Mouse (Mus musculus): ENCODE data around the gene Smurf1. TPM values are rescaled to one million over a fixed set of nuclear protein-coding genes. Genes with fewer than 3 reads are reported as not detected.

Smurf1 gene
- polyA plus RNA-seq, 1 experiment: 23.2 TPM

- DNase-seq (ENCODE audit: low spot score): no peak
Measured at GRCm38 (mm10) chr5:144914433-144914906, 51.2 kb downstream of the Smurf1 start.

- no peak for DNase-seq (ENCODE audit: low spot score)
Measured at GRCm38 (mm10) chr5:144913923-144914322, 51.7 kb downstream of the Smurf1 start.

DNA sequence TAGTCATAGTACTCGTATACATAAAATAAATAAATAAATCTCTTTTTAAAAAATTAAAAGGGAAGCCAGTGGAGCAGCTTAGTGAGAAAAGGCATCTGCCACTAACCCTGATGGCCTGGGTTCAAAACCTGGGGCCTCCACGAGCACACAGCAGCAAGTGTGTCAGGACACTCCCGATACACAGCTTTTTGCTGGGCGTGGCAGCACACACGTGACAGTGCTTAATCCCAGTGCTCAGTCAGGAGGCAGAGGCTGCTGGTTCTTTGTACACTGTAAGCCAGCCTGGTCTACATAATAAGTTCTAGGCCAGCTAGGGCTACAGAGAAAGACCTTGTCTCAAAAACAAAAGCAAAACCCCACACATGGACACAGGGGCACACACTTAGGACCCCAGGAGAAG is 52.3 kb downstream of the Smurf1 start:
- no peak for DNase-seq (ENCODE audit: low spot score)

- DNase-seq (ENCODE audit: low spot score): no peak
Measured at GRCm38 (mm10) chr5:144912519-144913310, 52.9 kb downstream of the Smurf1 start.

DNA sequence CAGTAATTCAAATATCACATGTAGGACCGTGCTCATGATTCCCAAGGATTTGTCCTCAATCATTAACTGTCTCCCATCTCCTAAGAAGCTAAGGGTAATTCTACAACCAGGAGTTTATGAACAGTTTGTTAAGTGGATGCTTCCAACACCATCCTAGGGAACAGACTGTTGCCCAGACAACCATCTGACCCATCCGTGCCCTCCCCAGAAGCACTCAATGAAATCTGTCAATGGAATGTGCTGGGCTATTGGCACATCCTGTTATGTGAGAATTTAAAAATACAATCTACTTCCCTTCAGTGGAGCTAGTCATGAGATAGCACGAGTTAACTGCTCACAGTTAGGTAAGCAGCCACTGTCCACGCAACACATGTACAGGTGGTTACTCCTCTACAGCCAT is 56.1 kb downstream of the Smurf1 start:
- DNase-seq (ENCODE audit: low spot score): no peak

DNA sequence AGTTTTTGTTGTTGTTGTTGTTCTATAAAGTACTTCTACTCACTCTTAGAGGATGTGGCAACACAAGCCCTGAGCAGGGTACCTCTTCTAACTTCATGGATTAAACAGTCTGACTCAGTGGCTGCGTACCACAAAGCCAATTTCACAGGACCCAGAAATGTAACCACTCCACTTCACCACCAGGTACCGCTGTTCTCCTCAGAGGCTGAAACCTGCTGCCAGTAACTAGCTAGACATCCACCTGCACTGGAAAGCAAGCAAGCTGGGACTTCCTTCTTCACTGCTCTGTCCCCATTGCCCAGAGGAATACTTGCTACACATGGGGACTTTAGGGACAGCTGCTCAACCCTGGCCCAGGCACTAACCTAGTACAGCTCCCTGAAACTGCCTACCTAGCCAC is 58.1 kb downstream of the Smurf1 start:
- DNase-seq (ENCODE audit: low spot score): no peak

DNA sequence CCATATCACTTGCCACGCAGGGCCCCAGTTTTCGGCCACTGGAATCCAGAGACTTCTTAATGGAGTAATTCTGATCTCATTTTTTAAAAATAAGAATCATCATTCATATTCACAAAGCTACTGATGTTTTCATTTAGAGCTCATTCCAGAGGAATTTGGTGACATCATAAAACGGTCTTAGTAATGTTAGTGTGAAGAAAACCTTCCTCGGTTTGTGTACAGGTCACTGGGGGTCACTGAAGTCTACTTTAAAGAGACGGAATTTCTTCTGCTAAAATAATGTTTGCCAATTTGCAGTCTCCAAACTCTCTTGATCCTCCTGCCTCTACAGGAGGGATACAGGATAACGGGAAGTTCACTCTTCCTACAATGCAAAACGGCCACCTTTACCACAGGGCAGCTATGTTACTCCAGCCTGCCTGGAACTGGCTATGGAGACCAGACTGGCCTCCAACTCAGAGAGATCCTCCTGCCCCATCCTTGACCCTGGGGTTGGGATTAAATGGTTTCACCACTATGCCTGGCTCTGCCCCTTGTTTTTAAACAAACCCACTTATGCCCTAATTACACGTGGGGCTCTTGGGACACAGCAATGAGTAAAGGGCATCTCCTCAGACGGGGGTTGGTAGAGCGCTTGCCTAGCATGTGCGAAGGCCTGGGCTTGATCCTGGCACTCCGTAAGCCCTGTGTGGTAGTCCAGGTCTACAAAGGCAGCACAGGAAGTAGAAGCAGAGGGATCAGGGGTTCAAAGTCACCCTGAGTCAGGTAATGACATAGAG is 61.1 kb downstream of the Smurf1 start:
- DNase-seq (ENCODE audit: low spot score): no peak

GRCm38 (mm10) chr5:144901791-144902190 is 63.9 kb downstream of the Smurf1 start:
- DNase-seq (ENCODE audit: low spot score): no peak

- no peak for DNase-seq (ENCODE audit: low spot score)
Measured at GRCm38 (mm10) chr5:144901035-144901434, 64.6 kb downstream of the Smurf1 start.

- DNase-seq (ENCODE audit: low spot score): no peak
Measured at GRCm38 (mm10) chr5:144898448-144899052, 67.1 kb downstream of the Smurf1 start.

DNA sequence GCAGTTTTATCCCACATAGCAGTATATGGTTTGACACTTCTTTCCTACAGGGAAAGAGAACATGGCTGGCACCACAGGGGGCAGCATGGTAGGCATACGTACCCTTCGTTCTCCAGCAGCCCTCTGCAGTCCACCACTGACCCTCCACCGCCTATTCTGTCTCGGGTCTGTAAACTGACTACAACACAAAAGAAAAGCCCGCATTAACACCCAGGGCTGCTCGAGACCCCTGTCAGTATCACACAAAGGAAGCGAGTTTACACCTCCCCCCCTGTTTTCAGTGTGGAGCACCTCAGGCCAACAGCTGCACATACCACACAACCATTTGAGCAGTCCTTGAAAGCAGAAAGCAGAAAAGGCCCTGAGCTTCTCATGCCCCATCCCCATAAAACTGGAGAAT is 67.8 kb downstream of the Smurf1 start:
- no peak for DNase-seq (ENCODE audit: low spot score)

- no peak for DNase-seq (ENCODE audit: low spot score)
Measured at GRCm38 (mm10) chr5:144891276-144891675, 74.4 kb downstream of the Smurf1 start.

- DNase-seq (ENCODE audit: low spot score): no peak
Measured at GRCm38 (mm10) chr5:144885968-144886650, 79.5 kb downstream of the Smurf1 start.

DNA sequence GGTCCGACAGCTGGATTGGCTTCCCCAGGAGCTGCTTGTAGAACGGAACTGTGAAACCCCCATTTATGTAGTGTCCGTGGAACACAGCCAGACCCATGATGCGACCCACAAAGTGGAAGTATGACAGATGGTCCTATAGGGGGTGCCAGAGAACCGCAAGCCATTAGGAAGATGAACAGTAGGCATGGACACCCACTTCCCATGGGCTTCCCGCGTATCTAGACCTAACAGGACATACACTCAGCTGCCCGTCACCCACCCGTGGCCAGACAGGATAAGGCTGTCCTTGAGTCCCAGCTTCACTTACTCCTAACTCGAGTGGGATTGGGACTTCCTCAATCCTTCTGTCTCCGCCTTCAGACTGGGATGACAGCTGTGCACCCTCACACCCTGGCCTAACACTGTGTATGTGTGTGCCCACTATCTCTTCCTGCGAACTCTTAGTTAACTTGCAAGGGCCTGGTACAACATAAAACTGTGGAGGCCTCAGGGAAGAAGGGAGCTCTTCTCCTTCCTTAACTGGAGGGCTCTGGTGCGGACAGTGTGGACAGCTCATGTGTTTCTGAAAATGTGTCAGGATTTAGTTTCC is 80.9 kb downstream of the Smurf1 start:
- no peak for DNase-seq (ENCODE audit: low spot score)

DNA sequence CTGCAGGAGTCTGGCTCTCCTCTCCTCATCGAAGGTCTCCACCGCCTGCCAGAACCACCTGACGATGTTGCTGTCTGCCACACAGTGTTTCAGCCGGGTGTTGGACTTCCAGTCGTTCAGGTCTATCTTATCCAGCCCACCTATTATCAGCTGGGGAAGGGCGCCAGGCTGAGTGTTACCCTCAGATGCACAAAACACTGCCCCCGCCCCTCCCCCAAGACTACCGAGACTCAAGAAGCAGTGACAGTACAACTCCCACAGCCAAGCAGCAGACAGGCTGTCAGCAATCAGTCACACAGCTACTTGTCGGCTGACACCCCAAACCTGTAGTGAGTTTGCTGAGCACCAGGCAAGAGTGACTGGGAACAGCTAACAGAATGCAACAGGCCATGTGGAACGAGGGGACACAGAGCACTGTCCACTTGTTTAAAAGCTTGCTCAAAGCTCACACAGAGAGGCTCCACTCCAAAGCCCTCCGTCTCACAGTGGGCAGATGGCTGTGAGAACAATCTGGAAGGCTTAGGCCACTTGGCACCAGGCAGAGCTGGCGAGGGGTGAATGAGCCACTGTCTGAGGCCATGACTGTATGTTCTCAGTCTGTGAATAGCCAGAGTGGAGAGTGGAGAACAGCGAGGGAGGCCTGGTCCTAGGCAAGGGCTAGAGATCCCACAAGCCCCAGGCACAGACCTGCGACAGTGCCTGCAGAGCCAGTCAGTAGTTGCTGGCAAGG is 83.8 kb downstream of the Smurf1 start:
- no peak for DNase-seq (ENCODE audit: low spot score)

DNA sequence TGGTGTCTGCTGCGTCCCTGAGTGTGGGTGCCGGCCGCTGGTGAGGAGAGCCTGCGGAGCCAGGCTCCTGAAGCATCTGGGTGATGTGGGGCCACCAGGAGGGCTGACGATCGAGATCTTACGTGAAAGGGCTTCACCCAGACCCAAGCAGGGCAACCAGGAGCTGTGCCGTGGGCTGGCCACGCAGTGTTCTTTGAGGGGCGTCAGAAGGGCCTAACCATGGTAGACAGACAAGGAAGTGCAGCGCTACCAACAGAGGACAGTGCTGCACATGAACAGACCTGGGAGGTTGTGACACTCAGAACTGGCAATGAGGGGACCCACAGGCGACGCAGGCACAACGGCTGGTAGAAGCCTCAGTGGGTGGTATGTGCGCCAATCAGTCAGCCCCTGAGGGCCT is 88.6 kb downstream of the Smurf1 start:
- no peak for DNase-seq (ENCODE audit: low spot score)

- DNase-seq (ENCODE audit: low spot score): no peak
Measured at GRCm38 (mm10) chr5:144875892-144876291, 89.8 kb downstream of the Smurf1 start.

DNA sequence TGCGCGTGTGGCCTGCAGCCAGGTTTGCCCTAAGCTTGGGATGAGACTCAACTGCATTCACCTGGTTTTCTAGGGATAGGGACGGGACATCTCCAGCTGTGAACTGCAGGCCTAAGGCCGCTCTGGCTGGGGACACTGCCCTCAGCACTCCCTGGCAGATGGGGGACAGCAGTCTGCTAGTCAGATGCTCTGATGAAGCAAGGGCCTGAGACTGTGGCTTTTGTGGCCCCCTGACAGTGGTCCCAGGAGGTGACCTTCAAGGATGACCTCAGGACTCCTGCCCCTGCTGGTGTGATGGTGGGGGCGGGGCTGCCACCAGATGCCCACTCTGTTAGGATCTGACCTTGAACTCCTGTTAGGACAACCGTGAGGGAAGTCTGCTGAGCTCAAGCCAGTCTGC is 90.4 kb downstream of the Smurf1 start:
- no peak for DNase-seq (ENCODE audit: low spot score)

GRCm38 (mm10) chr5:144872867-144873266 is 92.8 kb downstream of the Smurf1 start:
- DNase-seq (ENCODE audit: low spot score): no peak

GRCm38 (mm10) chr5:144872326-144872725 is 93.3 kb downstream of the Smurf1 start:
- DNase-seq (ENCODE audit: low spot score): no peak

GRCm38 (mm10) chr5:144871775-144872174 is 93.9 kb downstream of the Smurf1 start:
- DNase-seq (ENCODE audit: low spot score): no peak

Data from urinary bladder, adult 2 months (tissue).